Mouse (Mus musculus) mammary gland, adult 2 months (tissue): ENCODE data around the gene Frmd4b. TPM values are rescaled to one million over a fixed set of nuclear protein-coding genes. Genes with fewer than 3 reads are reported as not detected.

Experiments
- polyA plus RNA-seq: library from polyadenylated mRNA; depleted of rRNA; stranded (reverse); fragments of >200 nt; gene quantifications from 2 replicates; pipeline ENCODE4 v1.2.3, GENCODE M21; 2012; ENCODE audit warnings: low replicate concordance; rRNA removed

Frmd4b gene
- polyA plus RNA-seq, result 8.8 and 18.5 TPM in 2 replicates

DNA sequence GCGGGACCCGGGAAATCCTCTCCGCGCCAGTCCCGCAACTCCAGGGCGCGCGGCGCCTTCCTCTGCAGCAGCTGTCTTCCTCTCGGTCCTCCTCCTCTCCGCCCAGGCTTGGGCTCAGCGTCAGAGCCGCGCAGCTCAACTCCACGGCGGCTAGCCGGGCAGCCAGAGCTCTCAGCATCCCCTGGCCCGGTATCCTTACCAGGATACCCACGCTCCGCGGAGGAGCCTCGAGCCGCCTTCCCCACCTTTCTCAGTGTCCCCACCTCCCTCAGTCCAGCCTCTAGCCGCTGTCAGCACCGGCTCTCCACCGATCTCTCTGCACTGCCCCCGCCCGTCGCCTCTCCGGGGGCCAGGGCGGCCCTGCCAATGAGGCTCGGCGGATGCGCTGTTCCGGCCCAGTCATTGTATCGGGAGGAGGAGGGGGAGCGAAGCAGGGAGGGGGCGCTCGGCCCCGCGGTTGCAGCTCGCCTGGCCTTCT lies at the start of gene Frmd4b:
Gene Frmd4b (minus strand): TSS at position 276 of the 478 bp plus-strand sequence.

DNA sequence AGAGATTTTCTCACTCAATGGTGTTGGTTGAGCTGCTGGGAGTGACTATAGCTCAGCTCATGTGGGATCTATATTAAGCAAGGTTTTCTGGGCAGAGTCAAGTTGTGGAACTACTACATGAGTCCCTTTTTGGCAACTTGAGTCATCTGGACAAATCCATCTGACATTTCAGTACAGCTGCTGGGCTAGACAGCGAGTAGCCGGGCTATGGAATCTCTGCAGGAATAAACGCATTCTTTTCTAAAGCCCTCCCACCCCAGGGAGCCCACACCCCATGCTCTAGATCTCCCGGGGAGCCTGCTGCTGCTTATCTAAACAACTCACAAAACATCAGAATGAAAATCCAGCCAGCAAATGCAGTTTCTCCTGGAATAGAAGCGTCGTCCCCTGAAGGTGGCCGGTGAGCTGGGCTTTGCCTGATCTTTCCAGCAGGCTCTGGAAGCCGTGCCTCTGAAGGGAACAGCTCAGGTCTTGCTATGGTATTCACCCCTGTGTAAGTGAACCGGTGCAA lies 364.6 kb downstream of the Frmd4b start, which contains the start of gene Lmod3:
Gene Lmod3 (minus strand): TSS at position 49 of the 511 bp plus-strand sequence.

Other genes starting within 250 kb of the Frmd4b start
- gene Mitf, start 189.5 kb upstream of the Frmd4b start, polyA plus RNA-seq, result 8.7 and 11.2 TPM in 2 replicates